Mouse (Mus musculus) R1 (cell line): ENCODE data around the gene Grk2.

Experiments used
- DNase-seq: peaks from one replicate; pipeline ENCODE4 v3.0.0-alpha.2; 2018; ENCODE audit warnings: low read depth, low spot score

Gene Grk2

GRCm38 (mm10) chr19:4306190-4306577 lies at the start of gene Grk2:
Gene Grk2 (minus strand): TSS chr19:4306222.
- peak; percentile 69 for DNase-seq

GRCm38 (mm10) chr19:4349455-4349854 lies 43.4 kb upstream of the Grk2 start:
- DNase-seq = no peak

GRCm38 (mm10) chr19:4346479-4346878 lies 40.5 kb upstream of the Grk2 start:
- DNase-seq = no peak

GRCm38 (mm10) chr19:4338162-4338561 lies 32.1 kb upstream of the Grk2 start:
- peak; percentile 88 for DNase-seq

GRCm38 (mm10) chr19:4333791-4334190 lies 27.8 kb upstream of the Grk2 start:
- DNase-seq = peak; percentile 94

- peak; percentile 65 for DNase-seq
Observed at GRCm38 (mm10) chr19:4333100-4333775, 27.2 kb upstream of the Grk2 start.

- peak; percentile 84 for DNase-seq
Observed at GRCm38 (mm10) chr19:4332653-4333052, 26.6 kb upstream of the Grk2 start.

GRCm38 (mm10) chr19:4331273-4331672 lies 25.3 kb upstream of the Grk2 start:
- no peak for DNase-seq

- DNase-seq = no peak
Observed at GRCm38 (mm10) chr19:4330603-4331002, 24.6 kb upstream of the Grk2 start.

- DNase-seq = peak; percentile 93
Observed at GRCm38 (mm10) chr19:4328737-4329304, 22.8 kb upstream of the Grk2 start.

GRCm38 (mm10) chr19:4326881-4327280 lies 20.9 kb upstream of the Grk2 start:
- DNase-seq = no peak

GRCm38 (mm10) chr19:4326106-4326505 lies 20.1 kb upstream of the Grk2 start:
- no peak for DNase-seq

GRCm38 (mm10) chr19:4322134-4322533 lies 16.1 kb upstream of the Grk2 start:
- no peak for DNase-seq

GRCm38 (mm10) chr19:4321622-4322021 lies 15.6 kb upstream of the Grk2 start:
- no peak for DNase-seq

GRCm38 (mm10) chr19:4319272-4319671 lies 13.2 kb upstream of the Grk2 start:
- DNase-seq = no peak

GRCm38 (mm10) chr19:4317181-4317580 lies 11.2 kb upstream of the Grk2 start:
- DNase-seq = no peak

GRCm38 (mm10) chr19:4315223-4315944 lies 9.4 kb upstream of the Grk2 start:
- no peak for DNase-seq

- DNase-seq = peak; percentile 87
Observed at GRCm38 (mm10) chr19:4309776-4310185, 3.8 kb upstream of the Grk2 start.

- no peak for DNase-seq
Observed at GRCm38 (mm10) chr19:4309302-4309701, 3.3 kb upstream of the Grk2 start.

GRCm38 (mm10) chr19:4305491-4306189 lies 382 bp downstream of the Grk2 start:
- peak; percentile 61 for DNase-seq

GRCm38 (mm10) chr19:4304871-4305321 lies 1.1 kb downstream of the Grk2 start:
- DNase-seq = no peak

- DNase-seq = no peak
Observed at GRCm38 (mm10) chr19:4304251-4304821, 1.7 kb downstream of the Grk2 start.
